Mouse (Mus musculus) MEL (cell line): ENCODE data around the gene Dnah14. TPM values are rescaled to one million over a fixed set of nuclear protein-coding genes. Genes with fewer than 3 reads are reported as not detected.

ENCODE experiments used
- DNase-seq: peaks from one replicate; pipeline ENCODE4 v3.0.0; 2011; ENCODE audit warnings: low read depth, low spot score
- H3K27ac ChIP-seq: 2 replicates; pipeline ENCODE4 v1.5.1; 2012; ENCODE audit warnings: low read depth, mild to moderate bottlenecking, control low read depth, low read length, moderate library complexity; ENCODE audit not compliant: control insufficient read depth
- H3K27me3 ChIP-seq, 2 experiments: fragments of 150-350 bp in 1 of 2; sonication (generic) in 1 of 2; 2 replicates each; pipeline ENCODE4 v1.6.1; 2012; ENCODE audit warnings: low read length in 2 of 2, mild to moderate bottlenecking in 2 of 2, improper control_type of control experiment in 1 of 2, moderate library complexity in 1 of 2; ENCODE audit not compliant: insufficient read depth in 2 of 2, control insufficient read depth in 1 of 2
- H3K36me3 ChIP-seq, 2 experiments: 2 replicates each; pipeline ENCODE4 v1.6.1; 2012 to 2014; ENCODE audit warnings: low read length in 2 of 2, improper control_type of control experiment in 1 of 2, inconsistent platforms in 1 of 2, mild to moderate bottlenecking in 1 of 2; ENCODE audit not compliant: insufficient read depth in 2 of 2, control insufficient read depth in 1 of 2
- H3K4me1 ChIP-seq, 2 experiments: fragments of 150-350 bp in 1 of 2; sonication (generic) in 1 of 2; 2 replicates each; pipeline ENCODE4 v1.6.1; 2012; ENCODE audit warnings: low read length in 2 of 2, improper control_type of control experiment in 1 of 2, mild to moderate bottlenecking in 1 of 2; ENCODE audit not compliant: insufficient read depth in 2 of 2, control insufficient read depth in 1 of 2
- H3K4me3 ChIP-seq, 2 experiments: fragments of 150-350 bp in 1 of 2; sonication (generic) in 1 of 2; 2 replicates each; pipeline ENCODE4 v1.5.1; 2012; ENCODE audit warnings: low read depth in 2 of 2, low read length in 2 of 2, mild to moderate bottlenecking in 2 of 2, moderate library complexity in 2 of 2, control low read depth in 1 of 2, improper control_type of control experiment in 1 of 2; ENCODE audit not compliant: control insufficient read depth in 1 of 2, insufficient read depth in 1 of 2
- H3K79me2 ChIP-seq: 2 replicates; pipeline ENCODE4 v1.6.1; 2012; ENCODE audit warnings: mild to moderate bottlenecking, low read length, moderate library complexity; ENCODE audit not compliant: control insufficient read depth, poor library complexity, insufficient read depth
- H3K9ac ChIP-seq: 2 replicates; pipeline ENCODE4 v1.6.1; 2012; ENCODE audit warnings: low read depth, mild to moderate bottlenecking, control low read depth, low read length, moderate library complexity; ENCODE audit not compliant: control insufficient read depth, poor library complexity, severe bottlenecking
- H3K9me3 ChIP-seq: fragments of 150-350 bp; sonication (generic); replicated peaks from 2 replicates; pipeline ENCODE4 v1.6.1; 2012; ENCODE audit warnings: mild to moderate bottlenecking, low read length, improper control_type of control experiment, moderate library complexity; ENCODE audit not compliant: insufficient read depth
- BHLHE40 ChIP-seq: IDR thresholded peaks from 2 replicates; pipeline ENCODE4 v1.6.1; 2012; ENCODE audit warnings: low read depth, mild to moderate bottlenecking, inconsistent platforms, low read length, improper control_type of control experiment, borderline replicate concordance
- CHD1 ChIP-seq: IDR thresholded peaks from 2 replicates; pipeline ENCODE4 v1.6.1; 2012; ENCODE audit warnings: low read depth, mild to moderate bottlenecking, inconsistent platforms, low read length, improper control_type of control experiment
- E2F4 ChIP-seq: IDR thresholded peaks from 2 replicates; pipeline ENCODE4 v1.6.1; 2011; ENCODE audit warnings: low read depth, low read length, improper control_type of control experiment, borderline replicate concordance
- ELF1 ChIP-seq: IDR thresholded peaks from 2 replicates; pipeline ENCODE4 v1.6.1; 2014; ENCODE audit warnings: low read depth, mild to moderate bottlenecking, inconsistent platforms, low read length, improper control_type of control experiment, moderate library complexity
- ETS1 ChIP-seq: IDR thresholded peaks from 2 replicates; pipeline ENCODE4 v1.6.1; 2012; ENCODE audit warnings: low read depth, mild to moderate bottlenecking, inconsistent platforms, low read length, improper control_type of control experiment, moderate library complexity
- GATA1 ChIP-seq: IDR thresholded peaks from 2 replicates; pipeline ENCODE4 v1.6.1; 2011; ENCODE audit warnings: low read depth, low read length, improper control_type of control experiment
- JUND ChIP-seq: IDR thresholded peaks from 2 replicates; pipeline ENCODE4 v1.6.1; 2011; ENCODE audit warnings: low read depth, mild to moderate bottlenecking, improper control_type of control experiment, low read length
- MXI1 ChIP-seq: IDR thresholded peaks from 2 replicates; pipeline ENCODE4 v1.6.1; 2011; ENCODE audit warnings: mild to moderate bottlenecking, low read depth, low read length, improper control_type of control experiment
- MYB ChIP-seq: IDR thresholded peaks from 2 replicates; pipeline ENCODE4 v1.6.1; 2011; ENCODE audit warnings: mild to moderate bottlenecking, low read depth, low read length, improper control_type of control experiment
- MYC ChIP-seq: IDR thresholded peaks from 2 replicates; pipeline ENCODE4 v1.6.1; 2011; ENCODE audit warnings: low read depth, mild to moderate bottlenecking, low read length, improper control_type of control experiment, moderate library complexity
- NELFE ChIP-seq: IDR thresholded peaks from 2 replicates; pipeline ENCODE4 v1.6.1; 2011; ENCODE audit warnings: low read depth, low read length, improper control_type of control experiment
- NRF1 ChIP-seq: IDR thresholded peaks from 2 replicates; pipeline ENCODE4 v1.6.1; 2014; ENCODE audit warnings: low read depth, mild to moderate bottlenecking, inconsistent platforms, low read length, improper control_type of control experiment, moderate library complexity; ENCODE audit not compliant: poor library complexity, insufficient read depth, severe bottlenecking
- POLR2AphosphoS2 ChIP-seq: IDR thresholded peaks from 2 replicates; pipeline ENCODE4 v1.6.1; 2011; ENCODE audit warnings: low read length, improper control_type of control experiment
- RAD21 ChIP-seq: IDR thresholded peaks from 2 replicates; pipeline ENCODE4 v1.6.1; 2011; ENCODE audit warnings: mild to moderate bottlenecking, low read depth, low read length, improper control_type of control experiment
- RCOR1 ChIP-seq: IDR thresholded peaks from 2 replicates; pipeline ENCODE4 v1.6.1; 2012; ENCODE audit warnings: low read depth, mild to moderate bottlenecking, inconsistent platforms, low read length, improper control_type of control experiment
- SMC3 ChIP-seq: IDR thresholded peaks from 2 replicates; pipeline ENCODE4 v1.6.1; 2011; ENCODE audit warnings: low read depth, low read length, improper control_type of control experiment
- TAL1 ChIP-seq: IDR thresholded peaks from 2 replicates; pipeline ENCODE4 v1.6.1; 2012; ENCODE audit warnings: mild to moderate bottlenecking, inconsistent platforms, low read length, moderate library complexity, mixed read lengths
- USF1 ChIP-seq: IDR thresholded peaks from 2 replicates; pipeline ENCODE4 v1.6.1; 2014; ENCODE audit warnings: low read depth, mild to moderate bottlenecking, inconsistent platforms, low read length, improper control_type of control experiment, moderate library complexity
- ZMIZ1 ChIP-seq: IDR thresholded peaks from 2 replicates; pipeline ENCODE4 v1.6.1; 2012; ENCODE audit warnings: low read depth, mild to moderate bottlenecking, inconsistent platforms, low read length, improper control_type of control experiment, moderate library complexity
- polyA plus RNA-seq, 2 experiments: library from polyadenylated mRNA; stranded (reverse) in 1 of 2; unstranded in 1 of 2; fragments of >175 nt in 1 of 2; fragments of >200 nt in 1 of 2; gene quantifications; 2 replicates each; pipeline versions ENCODE4 v1.2.1 to v1.2.4; 2012; ENCODE audit warnings: low replicate concordance in 2 of 2, low read depth in 1 of 2; ENCODE audit not compliant: insufficient read length in 2 of 2, insufficient read depth in 1 of 2, missing spikeins in 1 of 2
- total RNA-seq: library from RNA; depleted of rRNA; stranded (reverse); fragments of 300-350 nt; gene quantifications from 2 replicates; pipeline ENCODE4 v1.2.3, GENCODE M21; 2012

Gene Dnah14
- total and polyA plus RNA-seq, 3 experiments, result 0.77 to 1.2 TPM; not detected in 1

DNA sequence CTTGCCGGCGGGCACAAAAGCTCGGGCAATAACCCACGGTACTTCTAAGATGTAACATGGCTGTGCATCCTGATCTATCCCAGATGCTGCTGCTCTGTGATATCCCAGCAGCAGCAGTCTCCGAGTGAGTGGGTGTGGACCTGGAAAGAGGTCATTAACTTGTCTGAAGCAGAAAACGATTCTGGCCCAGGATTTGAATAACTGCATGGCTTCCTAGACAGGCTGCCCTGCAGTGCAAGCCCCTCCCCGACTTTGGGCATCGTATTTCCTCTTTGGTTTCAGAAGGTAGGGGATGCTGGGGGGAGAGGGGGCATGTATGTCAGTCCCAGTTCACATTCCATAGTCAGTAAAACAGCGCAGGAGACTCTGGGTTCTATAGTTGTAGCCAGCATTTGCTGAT lies 6.9 kb upstream of the Dnah14 start:
- no peak for DNase-seq
- H3K79me2 ChIP-seq, result no peaks in the 10 kb centered on the region
- H3K27me3 ChIP-seq, result peaks cover 0 to 3% of the 10 kb centered on the region in 2 experiments; a peak in 1 of 4 replicates
- no peak for TF ChIP-seq JUND
- H3K4me3 ChIP-seq, result no peak overlapping the region
- H3K9me3 ChIP-seq, result no peaks in the 10 kb centered on the region
- no peaks in the 10 kb centered on the region for H3K4me1 ChIP-seq
- H3K36me3 ChIP-seq, result no peaks in the 10 kb centered on the region
- H3K9ac ChIP-seq, result no peak overlapping the region
- no peak overlapping the region for H3K27ac ChIP-seq

DNA sequence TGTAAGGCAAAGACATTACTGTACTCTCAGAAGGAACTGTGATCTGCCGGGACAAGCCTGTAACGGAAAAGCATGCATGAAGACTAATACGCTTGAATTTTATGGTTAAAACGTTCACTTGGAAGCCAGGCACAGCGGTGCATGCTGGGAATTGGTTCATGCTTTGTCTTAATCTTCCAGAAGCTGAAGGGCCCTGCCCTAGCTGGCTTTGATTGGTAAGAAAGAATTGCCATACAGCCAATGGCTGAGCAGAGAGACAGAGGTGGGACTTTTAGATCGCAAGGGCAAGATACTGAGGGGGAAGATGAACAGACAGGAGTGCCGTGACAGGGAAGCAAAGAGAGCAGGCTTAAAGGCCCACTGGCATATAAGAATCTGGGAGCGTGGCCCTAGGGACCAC lies 6.8 kb downstream of the Dnah14 start:
- TF ChIP-seq ELF1, result no peak
- no peak for TF ChIP-seq USF1
- no peak for TF ChIP-seq RCOR1
- TF ChIP-seq MXI1, result no peak
- TF ChIP-seq BHLHE40, result no peak
- no peak for TF ChIP-seq SMC3
- TF ChIP-seq RAD21, result no peak
- no peak for TF ChIP-seq CHD1
- no peak for TF ChIP-seq E2F4
- no peak for TF ChIP-seq ETS1
- TF ChIP-seq ZMIZ1, result no peak
- TF ChIP-seq POLR2AphosphoS2, result no peak
- no peak for TF ChIP-seq GATA1
- TF ChIP-seq MYB, result no peak
- no peak for TF ChIP-seq MYC
- TF ChIP-seq NELFE, result no peak
- no peak for TF ChIP-seq JUND
- TF ChIP-seq NRF1, result no peak
- no peak for TF ChIP-seq TAL1
- no peaks in the 10 kb centered on the region for H3K4me1 ChIP-seq
- H3K27ac ChIP-seq, result no peak overlapping the region
- no peak overlapping the region for H3K9ac ChIP-seq
- peak; percentile 60 for DNase-seq
- H3K9me3 ChIP-seq, result no peaks in the 10 kb centered on the region
- H3K79me2 ChIP-seq, result no peaks in the 10 kb centered on the region
- H3K36me3 ChIP-seq, result no peaks in the 10 kb centered on the region
- H3K27me3 ChIP-seq, result peaks cover 2 to 5% of the 10 kb centered on the region in 2 experiments; a peak in 3 of 4 replicates
- H3K4me3 ChIP-seq, result no peak overlapping the region
